Mouse (Mus musculus) c-Kit-positive CD71-positive TER-119-positive erythroid progenitor cells, embryonic 14.5 days (primary cell): ENCODE results near the gene Nfkbid.
A peak's percentile ranks its signal among the peaks of the same experiment; 100 is the strongest.

Source experiments
- DNase-seq: peaks from one replicate; pipeline ENCODE4 v3.0.0-alpha.2; 2013; ENCODE audit warnings: low spot score

Nfkbid gene

GRCm38 (mm10) chr7:30421175-30421889, at the start of gene Nfkbid:
Nfkbid (plus strand) TSS chr7:30421732.
- DNase-seq = peak; percentile 48

- peak; percentile 84 for DNase-seq
Observed at GRCm38 (mm10) chr7:30373501-30373962, 48.0 kb upstream of the Nfkbid start.

- no peak for DNase-seq
Observed at GRCm38 (mm10) chr7:30380061-30380460, 41.5 kb upstream of the Nfkbid start.

- DNase-seq = no peak
Observed at GRCm38 (mm10) chr7:30384106-30384505, 37.4 kb upstream of the Nfkbid start.

- no peak for DNase-seq
Observed at GRCm38 (mm10) chr7:30392746-30393520, 28.6 kb upstream of the Nfkbid start.

GRCm38 (mm10) chr7:30393631-30394030, 27.9 kb upstream of the Nfkbid start:
- DNase-seq = no peak

GRCm38 (mm10) chr7:30394379-30394778, 27.2 kb upstream of the Nfkbid start:
- DNase-seq = no peak

GRCm38 (mm10) chr7:30394871-30395270, 26.7 kb upstream of the Nfkbid start:
- no peak for DNase-seq

GRCm38 (mm10) chr7:30399671-30400070, 21.9 kb upstream of the Nfkbid start:
- DNase-seq = no peak

GRCm38 (mm10) chr7:30402343-30402742, 19.2 kb upstream of the Nfkbid start:
- DNase-seq = no peak

GRCm38 (mm10) chr7:30408639-30409038, 12.9 kb upstream of the Nfkbid start:
- DNase-seq = no peak

GRCm38 (mm10) chr7:30409789-30410188, 11.7 kb upstream of the Nfkbid start:
- DNase-seq = no peak

GRCm38 (mm10) chr7:30411023-30411422, 10.5 kb upstream of the Nfkbid start:
- DNase-seq = no peak

GRCm38 (mm10) chr7:30412735-30413147, 8.8 kb upstream of the Nfkbid start:
- no peak for DNase-seq

- no peak for DNase-seq
Observed at GRCm38 (mm10) chr7:30413596-30413995, 7.9 kb upstream of the Nfkbid start, which contains the start of gene Tyrobp. Tyrobp (plus strand) TSS chr7:30413760.

- no peak for DNase-seq
Observed at GRCm38 (mm10) chr7:30417856-30418255, 3.7 kb upstream of the Nfkbid start.

- no peak for DNase-seq
Observed at GRCm38 (mm10) chr7:30419561-30420499, 1.7 kb upstream of the Nfkbid start, which contains the start of gene Hcst. Hcst (minus strand) TSS chr7:30419854.

- DNase-seq = no peak
Observed at GRCm38 (mm10) chr7:30420673-30421072, 859 bp upstream of the Nfkbid start.

- DNase-seq = peak; percentile 49
Observed at GRCm38 (mm10) chr7:30421890-30422435, 431 bp downstream of the Nfkbid start.

- no peak for DNase-seq
Observed at GRCm38 (mm10) chr7:30422560-30422959, 1.0 kb downstream of the Nfkbid start.

- DNase-seq = no peak
Observed at GRCm38 (mm10) chr7:30423071-30423641, 1.6 kb downstream of the Nfkbid start.
